Mouse (Mus musculus) testis, postnatal 14 days (tissue): ENCODE measurements around the gene Pafah1b3.
"Not testable (repeated sequence)": the region's sequence is repeated elsewhere in the genome, so short reads cannot be mapped to it uniquely, and the experiment has no call there.

Experiments used
- DNase-seq: peaks from one replicate; pipeline ENCODE4 v3.0.0; 2021; ENCODE audit warnings: low spot score

Pafah1b3 gene

DNA sequence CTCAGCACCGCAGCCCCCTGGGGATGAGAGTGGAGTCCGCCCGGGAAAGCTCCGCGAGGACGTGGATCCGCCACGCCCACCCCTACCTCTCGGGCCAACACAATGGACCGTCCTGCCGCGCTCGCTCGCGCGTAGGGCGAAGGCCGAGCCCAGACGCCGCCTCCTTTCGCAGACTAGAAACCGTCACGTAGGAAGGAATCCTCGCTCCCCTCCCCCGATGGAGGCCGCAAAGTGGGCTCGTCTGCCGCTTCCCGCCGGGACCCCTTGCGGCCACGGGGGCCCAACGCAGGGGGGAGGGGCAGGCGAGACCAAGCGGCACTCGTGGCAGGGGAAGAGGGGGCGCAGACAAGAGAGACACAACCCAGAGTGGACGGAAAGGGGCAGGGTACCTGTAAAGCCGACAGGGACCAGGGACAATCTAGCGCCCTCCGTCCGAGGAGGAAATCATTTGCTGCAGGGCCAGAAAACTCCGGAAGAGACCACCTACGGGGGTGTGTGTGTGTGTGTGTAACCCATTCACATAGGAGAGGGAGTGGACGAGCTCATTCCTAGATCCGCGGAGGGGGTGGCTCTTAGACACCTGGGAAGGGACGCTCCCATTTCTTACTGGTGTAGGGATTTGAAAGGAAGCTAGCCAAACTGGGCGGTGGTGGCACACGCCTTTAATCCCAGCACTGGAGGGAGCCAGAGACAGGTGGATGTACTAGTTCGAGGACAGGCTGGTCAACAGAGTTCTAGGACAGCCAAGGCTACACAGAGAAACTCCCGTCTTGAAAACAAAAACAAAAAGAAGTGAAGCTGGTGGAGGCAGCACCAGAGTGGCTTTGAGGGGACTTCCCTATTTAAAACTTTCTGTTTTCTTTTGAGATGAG is at the start of gene Pafah1b3:
Pafah1b3 (minus strand) TSS at position 533 of the 872 bp plus-strand sequence.
- peak; percentile 90 for DNase-seq

DNA sequence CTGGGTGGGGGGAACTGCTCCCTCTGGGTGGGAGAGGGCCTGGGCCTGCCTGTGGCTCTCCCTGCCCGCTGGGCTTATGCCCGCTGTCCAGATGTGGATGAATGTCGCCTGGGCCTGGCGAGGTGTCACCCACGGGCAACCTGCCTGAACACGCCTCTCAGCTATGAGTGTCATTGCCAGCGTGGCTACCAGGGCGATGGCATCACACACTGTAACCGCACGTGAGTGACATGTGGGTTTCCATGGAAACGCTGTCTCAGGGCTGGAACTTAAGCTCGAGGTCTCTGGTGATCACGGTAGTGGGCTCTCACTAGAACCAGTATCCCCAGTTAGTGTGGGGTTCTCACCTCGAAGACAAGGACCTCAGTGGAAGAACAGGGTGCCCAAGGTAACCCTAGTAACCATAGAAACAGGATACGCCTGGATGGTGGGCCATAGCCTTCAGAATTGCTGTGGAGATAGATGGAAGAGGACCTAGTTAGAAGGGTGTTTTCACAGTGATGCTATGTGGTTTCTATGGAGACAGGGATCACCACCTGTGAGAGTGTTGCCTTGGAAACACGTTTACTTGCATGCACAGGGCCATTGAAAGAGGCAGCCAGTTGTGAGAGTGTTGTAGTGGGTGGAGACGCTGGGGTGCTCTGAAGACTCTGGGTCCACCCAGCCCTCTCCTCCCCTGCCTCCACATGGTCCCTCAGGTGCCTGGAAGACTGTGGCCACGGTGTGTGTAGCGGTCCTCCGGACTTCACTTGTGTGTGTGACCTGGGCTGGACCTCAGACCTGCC is 43.4 kb upstream of the Pafah1b3 start:
- no peak for DNase-seq

DNA sequence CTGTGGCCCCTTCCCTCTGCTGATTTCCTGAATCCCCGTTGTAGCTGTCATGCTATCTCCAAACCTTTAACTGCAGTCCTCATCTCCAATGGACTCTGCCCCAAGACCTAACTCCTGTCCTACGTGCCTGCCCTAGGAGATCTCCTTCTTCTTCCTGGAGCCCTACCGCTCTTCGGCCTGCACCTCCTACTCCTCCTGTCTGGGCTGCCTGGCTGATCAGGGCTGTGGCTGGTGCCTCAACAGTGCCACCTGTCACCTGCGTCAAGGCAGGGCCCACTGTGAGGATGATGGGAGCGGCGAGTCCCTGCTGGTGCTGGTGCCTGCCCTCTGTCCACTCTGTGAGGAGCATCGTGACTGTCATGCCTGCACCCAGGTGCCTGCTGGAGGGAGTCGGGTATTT is 41.5 kb upstream of the Pafah1b3 start:
- no peak for DNase-seq

DNA sequence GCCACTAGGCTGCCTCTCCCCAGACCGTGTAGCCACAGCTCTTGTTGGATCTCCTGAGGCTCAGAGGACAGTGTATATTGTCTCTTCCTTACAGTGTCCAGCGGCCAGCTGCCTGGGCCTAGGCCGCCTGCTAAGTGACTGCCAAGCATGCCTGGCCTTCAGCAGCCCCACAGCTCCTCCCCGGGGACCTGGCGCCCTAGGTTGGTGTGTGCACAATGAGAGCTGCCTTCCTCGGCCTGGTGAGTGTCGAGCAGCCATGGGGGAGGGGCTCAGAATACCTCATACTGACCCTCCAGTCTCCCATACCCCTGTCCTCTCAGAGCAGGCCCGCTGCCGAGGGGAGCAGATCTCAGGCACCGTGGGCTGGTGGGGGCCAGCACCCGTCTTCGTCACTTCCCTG is 36.7 kb upstream of the Pafah1b3 start:
- DNase-seq: no peak

DNA sequence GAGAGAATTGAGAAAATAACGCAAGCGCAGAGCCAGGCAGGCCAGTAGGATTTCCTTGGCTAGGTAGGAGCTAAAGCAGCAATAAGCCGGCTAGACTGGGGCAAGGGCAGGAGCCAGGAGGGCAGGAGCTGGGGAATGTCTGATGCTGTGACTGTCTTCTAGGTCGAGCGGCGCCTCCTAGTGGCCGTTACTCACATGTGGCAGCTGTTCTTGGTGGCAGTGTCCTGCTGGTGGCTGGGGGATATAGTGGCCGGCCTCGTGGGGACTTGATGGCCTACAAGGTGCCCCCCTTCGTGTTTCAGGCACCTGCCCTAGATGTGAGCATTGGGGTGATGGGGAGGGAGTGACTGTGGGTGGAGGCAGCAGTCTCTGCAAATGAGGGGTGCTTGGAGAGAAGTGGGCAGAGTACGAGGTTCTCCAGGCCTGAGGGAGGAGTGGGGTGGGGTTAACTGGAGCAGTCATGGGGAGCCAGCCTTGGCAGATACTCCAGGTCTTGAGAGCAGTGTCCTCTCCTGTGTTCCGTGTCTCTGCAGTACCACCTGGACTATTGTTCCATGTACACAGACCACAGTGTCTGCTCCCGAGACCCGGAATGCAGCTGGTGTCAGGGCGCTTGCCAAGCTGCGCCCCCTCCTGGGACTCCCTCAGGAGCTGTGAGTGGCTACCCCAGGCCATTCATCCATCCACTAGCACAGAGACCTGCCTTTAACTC is 36.0 kb upstream of the Pafah1b3 start:
- DNase-seq: peak; percentile 52

DNA sequence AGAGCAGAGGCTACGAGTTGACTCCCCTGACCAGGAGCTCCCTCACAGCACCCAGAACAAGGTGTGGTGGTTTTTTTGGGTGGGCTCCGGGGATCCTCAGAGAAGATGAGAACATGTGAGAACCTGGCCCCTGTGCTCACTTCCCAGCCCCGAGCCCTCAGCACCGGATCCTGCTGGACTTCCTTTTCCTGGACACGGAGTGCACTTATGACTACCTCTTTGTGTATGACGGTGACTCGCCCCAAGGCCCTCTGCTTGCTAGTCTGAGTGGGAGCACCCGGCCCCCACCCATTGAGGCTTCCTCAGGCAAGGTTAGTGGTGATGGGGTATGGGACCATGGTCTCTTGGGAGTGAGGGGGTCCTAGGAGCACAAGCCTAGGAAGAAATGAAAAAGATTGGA is 28.4 kb upstream of the Pafah1b3 start:
- DNase-seq: no peak

DNA sequence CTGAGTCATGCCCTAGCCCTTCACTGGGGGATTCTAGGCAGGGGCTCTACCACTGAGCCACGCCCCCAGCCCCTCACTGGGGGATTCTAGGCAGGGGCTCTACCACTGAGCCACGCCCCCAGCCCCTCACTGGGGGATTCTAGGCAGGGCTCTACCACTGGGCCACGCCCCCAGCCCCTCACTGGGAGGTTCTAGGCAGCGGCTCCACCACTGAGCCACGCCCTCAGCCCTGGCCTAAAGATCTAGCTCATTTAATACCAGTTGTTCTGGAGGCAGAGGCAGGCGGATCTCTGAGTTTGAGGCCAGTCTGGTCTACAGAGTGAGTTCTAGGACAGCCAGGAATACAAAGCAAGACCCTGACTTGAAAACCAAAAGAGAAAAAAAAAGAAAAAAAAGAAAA is 27.6 kb upstream of the Pafah1b3 start:
- DNase-seq: not testable (repeated sequence)

DNA sequence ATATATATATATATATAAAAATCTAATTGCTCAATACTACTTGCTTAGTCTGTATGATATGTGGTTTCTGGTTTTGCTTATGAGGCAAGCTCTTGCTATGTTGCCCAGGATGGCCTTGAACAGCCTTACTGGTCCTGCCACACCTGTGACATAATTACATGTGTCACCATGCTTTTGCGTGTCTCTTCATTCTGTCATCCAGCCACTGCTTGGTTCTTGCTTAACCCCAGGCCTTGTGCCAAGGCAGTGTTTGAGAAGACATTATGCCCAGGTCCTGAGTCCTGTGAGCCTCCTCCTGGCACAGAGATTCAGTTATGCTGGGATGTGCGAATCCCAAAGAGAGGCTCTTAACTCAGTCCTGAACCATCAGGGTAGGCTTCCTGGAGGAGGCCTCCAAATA is 25.4 kb upstream of the Pafah1b3 start:
- no peak for DNase-seq

DNA sequence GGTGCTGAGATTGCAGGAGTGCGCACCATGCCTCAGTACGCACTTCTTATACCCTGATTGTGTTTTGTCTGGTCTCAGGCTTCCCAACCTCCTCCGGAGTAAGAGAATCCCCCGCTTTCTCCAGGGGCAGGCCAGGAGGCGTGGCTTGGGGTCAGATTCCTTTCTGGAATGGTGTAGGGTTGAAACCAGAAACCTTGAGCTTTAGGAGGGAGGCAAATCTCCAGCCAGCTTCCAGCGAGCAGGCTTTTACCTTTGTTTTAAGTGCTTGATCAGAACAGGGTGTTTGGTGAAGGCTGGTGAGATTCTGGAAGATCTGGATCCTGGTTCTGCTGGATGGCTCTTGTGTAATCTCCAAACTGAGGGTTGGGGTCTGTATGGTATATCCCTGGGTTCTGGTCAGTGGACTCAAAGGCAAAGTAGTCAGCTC is 24.3 kb upstream of the Pafah1b3 start:
- DNase-seq: peak; percentile 48

DNA sequence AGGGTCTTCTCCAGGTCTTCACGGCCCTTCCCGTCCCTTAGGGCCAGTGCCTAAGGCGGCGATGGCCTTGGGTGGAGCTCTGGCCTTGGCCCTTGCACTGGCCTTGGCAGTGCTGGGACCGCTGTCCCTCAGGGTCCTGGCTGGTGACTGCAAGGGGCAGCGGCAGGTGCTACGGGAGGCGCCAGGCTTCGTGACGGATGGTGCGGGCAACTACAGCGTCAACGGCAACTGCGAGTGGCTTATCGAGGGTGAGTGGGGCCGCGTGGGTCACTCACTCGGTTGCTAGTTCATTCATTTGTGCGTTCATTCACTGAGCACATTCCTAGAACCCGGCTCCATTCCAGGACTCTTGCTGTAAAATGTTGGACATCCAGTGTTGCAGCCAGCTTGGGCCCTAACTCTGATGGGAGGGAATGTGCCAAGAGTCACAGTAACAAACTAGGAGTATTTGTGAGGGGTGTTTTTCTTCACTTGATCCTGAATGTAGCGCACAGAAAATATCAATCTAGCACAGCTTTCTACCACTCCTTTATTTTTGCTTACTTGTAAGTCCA is 19.7 kb upstream of the Pafah1b3 start:
- no peak for DNase-seq

DNA sequence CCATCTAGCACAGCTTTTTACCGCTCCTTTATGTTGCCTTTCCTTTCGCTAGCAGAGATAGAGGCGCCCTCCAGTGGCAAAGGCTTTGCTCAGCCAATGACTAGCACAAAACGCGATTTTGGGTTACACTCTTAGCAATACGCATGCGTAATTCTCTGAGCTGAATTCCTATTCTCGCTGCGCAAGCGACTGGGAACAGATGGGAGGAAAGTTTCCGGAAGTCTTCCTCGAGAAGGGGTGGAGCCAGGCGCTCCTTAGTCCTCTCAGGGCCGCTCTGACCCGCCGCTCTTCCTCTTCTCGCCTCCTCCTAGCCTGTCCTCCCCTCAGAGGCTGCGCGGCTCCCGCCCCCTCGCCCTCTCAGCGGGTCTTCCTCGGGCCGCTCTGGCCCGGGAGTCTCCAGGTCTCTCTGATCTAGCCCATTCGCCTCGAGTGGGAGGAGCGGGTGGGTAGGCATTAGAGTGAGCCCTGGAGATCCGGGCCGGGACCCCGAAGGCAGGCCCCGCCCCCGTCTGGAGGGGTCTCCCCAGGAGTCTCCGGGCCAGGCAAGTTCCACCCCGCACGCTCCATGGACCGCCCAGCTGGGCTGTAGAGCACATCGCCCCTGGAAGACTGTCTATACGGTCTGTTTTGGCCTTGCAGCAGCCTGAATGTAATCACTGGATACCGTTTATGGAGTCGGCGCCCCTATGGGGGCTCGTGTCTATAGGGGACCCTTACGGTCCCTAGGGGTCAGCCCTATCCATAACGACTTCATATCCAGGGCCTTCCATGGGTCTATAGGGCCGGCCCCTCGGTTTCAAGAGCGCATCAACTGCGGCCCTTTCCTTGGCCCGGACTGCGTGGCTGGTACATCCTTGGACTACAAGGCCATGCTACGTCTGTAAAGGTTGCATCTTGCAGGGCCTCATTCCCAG is 19.0 kb upstream of the Pafah1b3 start, which contains the start of gene Megf8:
Megf8 (plus strand) TSS at position 633 of the 914 bp plus-strand sequence.
- DNase-seq: peak; percentile 95

DNA sequence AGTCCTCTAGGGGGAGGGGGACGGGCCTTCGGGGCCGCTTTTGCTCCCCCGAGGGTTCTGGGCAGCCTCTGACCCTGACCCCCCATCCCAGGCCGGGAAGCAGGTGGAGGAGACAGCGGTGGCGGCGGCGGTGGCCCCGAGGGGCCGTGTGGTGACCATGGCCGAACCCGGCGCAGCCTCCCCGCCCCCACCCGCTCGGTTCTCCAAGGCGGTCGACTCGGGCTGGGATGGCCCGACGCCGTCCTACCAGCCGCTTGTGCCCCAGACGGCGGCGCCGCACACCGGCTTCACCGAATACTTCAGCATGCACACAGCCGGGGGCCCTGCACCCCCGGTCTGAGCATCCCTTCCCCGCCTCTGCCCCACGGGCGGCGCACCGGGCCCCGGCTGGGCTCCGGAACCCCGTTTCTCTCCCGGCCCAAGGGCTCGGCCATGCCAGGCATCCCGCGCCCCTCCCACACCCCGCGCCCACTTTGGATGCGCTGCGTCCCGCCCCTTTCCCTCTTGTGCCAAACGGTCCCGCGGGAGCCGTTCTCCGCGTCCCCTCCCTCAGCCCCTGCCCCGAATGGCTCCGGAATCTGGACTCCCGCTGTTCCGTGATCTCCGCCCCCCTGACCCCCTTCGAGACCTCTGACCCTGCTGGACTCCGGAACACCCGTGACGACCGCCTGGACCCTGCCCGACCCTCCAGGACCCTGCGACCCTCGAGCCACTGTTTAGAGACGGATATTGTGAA is 17.7 kb upstream of the Pafah1b3 start:
- DNase-seq: peak; percentile 40

DNA sequence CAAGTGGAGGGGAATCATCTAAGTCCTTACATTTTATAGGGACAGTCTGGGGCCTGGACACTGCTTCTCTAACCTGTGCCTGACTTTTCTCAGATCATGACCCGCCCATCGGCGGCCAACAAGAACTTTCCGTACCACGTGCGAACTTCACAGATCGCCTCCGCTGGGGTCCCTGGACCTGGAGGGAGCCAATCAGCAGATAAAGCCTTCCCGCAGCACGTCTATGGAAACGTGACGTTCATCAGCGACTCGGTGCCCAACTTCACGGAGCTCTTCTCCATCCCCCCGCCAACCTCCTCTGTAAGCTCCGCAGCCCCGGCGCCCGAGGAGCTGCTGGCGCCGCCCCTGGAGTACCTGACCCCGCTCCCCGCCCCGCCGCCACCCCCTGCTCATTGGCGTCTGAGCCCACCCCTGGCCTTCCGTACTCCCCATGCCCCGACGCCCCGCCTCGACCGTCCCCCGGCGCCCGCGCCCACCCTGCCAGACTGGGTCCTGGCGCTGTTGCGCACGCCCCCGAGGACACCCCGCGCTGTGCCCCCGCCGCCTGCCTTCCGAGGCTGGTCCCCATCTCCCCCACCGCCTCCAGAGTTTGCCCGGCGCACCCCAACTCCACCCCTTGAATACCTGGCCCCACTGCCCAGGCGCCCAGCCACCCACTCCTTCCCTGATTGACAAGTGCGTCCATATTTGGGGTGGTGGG is 17.0 kb upstream of the Pafah1b3 start:
- no peak for DNase-seq

DNA sequence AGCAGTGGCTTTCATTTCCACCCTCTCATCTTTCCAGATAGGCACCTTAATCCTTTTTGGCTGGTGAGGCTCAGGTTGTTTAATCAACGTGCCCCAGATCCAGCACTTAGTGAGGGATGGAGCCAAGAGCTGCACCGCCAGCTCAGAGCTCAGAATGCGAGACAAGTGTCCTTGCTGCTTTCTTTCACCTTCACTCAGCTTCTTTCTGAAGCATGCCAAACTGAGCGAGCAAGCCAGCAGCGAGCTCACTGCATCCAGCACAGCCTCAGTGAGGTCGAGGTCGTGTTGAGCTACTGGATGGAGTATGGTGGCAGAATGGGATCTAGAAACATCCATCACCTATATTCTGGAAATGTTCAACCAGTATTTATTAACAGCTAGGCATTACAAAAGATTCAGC is 15.5 kb upstream of the Pafah1b3 start:
- DNase-seq: no peak

DNA sequence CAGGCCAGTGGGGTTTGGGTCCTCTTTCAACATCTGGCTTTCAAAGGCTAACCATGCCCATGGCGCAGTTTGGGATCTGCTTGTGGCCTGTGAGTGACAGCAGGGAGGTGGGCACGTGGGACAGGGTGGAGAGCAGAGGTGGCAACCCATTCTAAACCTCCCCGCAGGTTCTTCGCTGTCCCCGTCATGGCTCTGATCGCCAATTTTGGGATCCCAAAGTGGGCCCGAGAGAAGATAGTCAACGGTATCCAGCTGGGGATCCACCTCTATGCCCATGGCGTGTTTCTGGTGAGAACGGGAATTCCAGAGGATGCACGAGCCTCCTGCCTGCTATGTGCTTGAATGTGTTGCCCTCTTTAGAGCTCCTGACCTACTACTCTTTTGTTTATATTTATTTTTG is 13.4 kb upstream of the Pafah1b3 start:
- DNase-seq: no peak

DNA sequence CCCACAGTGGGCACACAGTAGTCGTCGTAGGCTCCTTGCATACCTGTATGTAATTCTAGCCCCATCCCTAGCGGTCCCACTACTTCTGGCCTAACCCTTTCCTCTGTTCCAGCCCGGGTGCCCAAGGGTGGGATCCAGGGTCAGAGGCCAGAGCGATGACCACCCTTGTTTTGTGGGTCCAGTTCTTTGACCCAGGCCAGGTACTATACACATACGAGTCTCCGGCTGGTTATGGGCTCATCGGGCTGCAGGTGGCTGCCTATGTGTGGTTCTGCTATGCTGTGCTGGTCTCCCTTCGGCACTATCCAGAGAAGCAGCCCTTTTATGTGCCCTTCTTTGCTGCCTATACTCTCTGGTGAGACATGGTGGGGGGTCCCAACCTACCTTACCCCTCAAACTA is 11.6 kb upstream of the Pafah1b3 start:
- DNase-seq: no peak

DNA sequence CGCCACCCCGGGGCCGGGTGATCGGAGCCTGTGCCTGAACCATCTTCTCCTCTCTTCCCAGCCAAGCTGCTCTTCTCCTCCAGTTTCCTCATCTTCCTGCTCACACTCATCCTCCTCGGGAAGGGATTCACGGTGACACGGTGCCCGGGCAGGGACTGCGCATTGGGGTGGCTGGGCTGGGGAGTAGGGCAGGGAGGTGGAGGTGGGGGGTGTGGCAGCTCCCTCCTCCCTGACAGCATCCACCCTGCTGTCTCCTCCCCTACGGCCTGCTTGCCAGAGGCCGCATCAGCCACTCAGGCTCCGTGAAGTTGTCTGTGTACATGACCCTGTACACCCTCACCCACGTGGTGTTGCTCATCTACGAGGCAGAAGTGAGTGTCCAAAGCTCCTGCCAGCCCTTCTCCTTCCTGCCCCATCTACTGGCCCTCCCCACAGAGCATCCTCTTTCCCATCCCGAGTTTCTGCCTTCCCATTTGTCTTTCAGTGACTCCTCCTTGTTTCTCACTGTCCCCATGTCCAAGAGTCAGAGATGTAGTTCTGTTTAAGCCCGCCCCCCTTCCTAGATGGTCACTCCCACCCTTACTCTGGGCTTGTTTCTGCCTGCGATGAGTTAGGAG is 11.0 kb upstream of the Pafah1b3 start:
- no peak for DNase-seq

DNA sequence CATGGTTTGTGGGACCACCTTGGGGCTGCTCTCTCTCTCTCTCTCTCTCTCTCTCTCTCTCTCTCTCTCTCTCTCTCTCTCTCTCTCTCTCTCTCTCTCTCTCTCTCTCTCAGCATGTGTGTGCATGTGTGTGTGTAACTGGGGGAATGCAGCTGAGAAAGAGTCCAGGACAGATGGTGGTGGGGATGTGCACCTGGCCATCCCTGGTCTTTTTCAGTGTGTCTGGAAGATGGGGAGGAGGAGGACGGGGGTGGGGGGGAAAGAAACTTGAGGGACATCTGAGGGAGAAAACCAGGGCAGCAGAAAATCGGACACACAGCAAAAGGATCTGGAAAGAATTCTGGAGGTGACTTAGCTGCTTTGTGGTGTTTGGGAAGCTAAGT is 8.8 kb upstream of the Pafah1b3 start:
- DNase-seq: no peak

DNA sequence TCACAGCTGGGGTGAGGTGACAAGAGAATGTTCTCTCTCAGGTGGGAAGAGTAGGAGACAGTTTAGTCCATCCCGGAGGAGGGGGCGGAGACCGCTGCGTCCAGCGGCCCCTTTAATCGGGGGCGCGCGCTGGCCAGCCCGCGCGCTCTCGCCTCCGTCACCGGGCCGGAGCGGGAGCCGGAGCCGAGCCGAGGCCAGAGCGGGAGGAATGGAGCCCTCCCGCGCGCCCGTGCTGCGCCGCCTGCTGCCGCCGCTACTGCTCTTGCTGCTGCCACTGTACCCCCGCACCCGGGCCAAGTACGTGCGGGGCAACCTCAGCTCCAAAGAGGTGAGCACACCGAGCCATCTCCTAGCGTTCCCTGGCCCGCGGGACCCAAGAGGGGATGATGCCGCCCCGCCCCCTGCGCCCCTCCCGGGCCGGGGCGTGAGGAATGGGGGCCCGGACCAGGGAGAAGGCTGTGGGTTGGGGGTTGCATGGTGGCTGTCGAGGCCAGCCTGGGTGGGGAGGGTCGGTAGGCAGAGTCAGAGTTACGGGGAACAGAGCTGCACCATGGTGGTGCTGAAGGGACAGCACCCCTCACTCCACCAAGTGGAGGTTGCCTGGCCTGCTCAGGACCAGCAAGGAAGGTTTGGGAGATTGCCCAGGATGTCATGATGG is 8.3 kb upstream of the Pafah1b3 start, which contains the start of gene Tmem145:
Tmem145 (plus strand) TSS at position 151 of the 658 bp plus-strand sequence.
- DNase-seq: no peak
